Mouse (Mus musculus) left cerebral cortex, adult 6 months (tissue): ENCODE results near the gene Gimap9. TPM values are rescaled to one million over a fixed set of nuclear protein-coding genes. Genes with fewer than 3 reads are reported as not detected.

ENCODE experiments used
- long read RNA-seq, 2 experiments: library from polyadenylated mRNA; unstranded; transcript quantifications; one replicate each; pipeline ENCODE4 v2.0.0; 2019 to 2020
- polyA plus RNA-seq: library from polyadenylated mRNA; unstranded; fragments of <200 nt; fragmentation: Nextera tagmentation; gene quantifications from 2 replicates; pipeline ENCODE4 v1.2.3, GENCODE M21; 2021

Gimap9 gene
- 0.36 and 0.38 TPM in 2 replicates for polyA plus RNA-seq
- long read RNA-seq, experiment 1, partial matches to known transcripts = 0 of 3 reads
- long read RNA-seq, experiment 1, other reads (novel, unspliced or antisense) = 1 of 3 reads
- long read RNA-seq, experiment 2, partial matches to known transcripts = 0 of 1 reads
- long read RNA-seq, experiment 2, other reads (novel, unspliced or antisense) = 0 of 1 reads

GRCm38 (mm10) chr6:48675931-48676859 lies at the start of gene Gimap9:
Gene Gimap9, plus strand, starts transcription at chr6:48676129.

GRCm38 (mm10) chr6:48626464-48626863 lies 49.5 kb upstream of the Gimap9 start, which contains the start of gene AI854703:
Gene AI854703, plus strand, starts transcription at chr6:48626764.

GRCm38 (mm10) chr6:48646995-48647394 lies 28.9 kb upstream of the Gimap9 start, which contains the start of gene Gimap8:
Gene Gimap8, plus strand, starts transcription at chr6:48647234.

DNA sequence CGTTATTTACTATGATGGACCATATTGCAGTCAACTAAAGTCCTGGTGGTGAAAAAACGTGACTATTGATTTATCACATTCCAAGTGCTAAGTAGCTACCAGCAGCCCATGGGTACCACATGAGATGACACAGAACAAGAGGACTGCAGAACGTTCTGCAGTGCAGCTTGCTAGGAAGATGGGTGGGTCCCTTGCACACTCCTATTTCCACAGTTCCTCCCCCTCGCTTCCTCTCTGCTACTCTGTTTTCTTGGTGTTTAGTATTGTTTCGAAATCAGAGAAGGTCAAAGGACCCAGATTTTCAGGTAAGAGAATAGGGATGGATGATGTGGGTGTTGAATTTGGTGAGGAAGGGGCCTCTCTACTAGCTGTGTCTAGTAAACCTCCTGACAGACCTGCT lies 8.4 kb downstream of the Gimap9 start, which contains the start of gene Gimap4:
Gene Gimap4, plus strand, starts transcription at position 231 of the 400 bp plus-strand sequence.

GRCm38 (mm10) chr6:48718455-48718854 lies 42.5 kb downstream of the Gimap9 start, which contains the start of the genes Gm28053 and Gimap7:
Gene Gm28053, plus strand, starts transcription at chr6:48718607.
Gene Gimap7, plus strand, starts transcription at chr6:48718621.

Other genes starting within 250 kb of the Gimap9 start
- 33.6 and 38.8 TPM in 2 replicates for gene Zfp467, start 230.3 kb upstream of the Gimap9 start, polyA plus RNA-seq
- gene Sspo, start 227.9 kb upstream of the Gimap9 start, polyA plus RNA-seq = 0.09 and 0.16 TPM in 2 replicates
- 629 and 681 TPM in 2 replicates for gene Atp6v0e2, start 138.5 kb upstream of the Gimap9 start, polyA plus RNA-seq
- 25.9 and 31.8 TPM in 2 replicates for gene Lrrc61, start 121.3 kb upstream of the Gimap9 start, polyA plus RNA-seq
- 24.4 and 29.4 TPM in 2 replicates for gene Rarres2, start 103.3 kb upstream of the Gimap9 start, polyA plus RNA-seq
- gene Gm45021, start 86.5 kb upstream of the Gimap9 start, polyA plus RNA-seq = not detected in 2 replicates
- gene Repin1, start 82.2 kb upstream of the Gimap9 start, polyA plus RNA-seq = 20.9 and 23.4 TPM in 2 replicates
- gene Gm44965, start 82.2 kb upstream of the Gimap9 start, polyA plus RNA-seq = not detected in 2 replicates
- 5.5 and 8.7 TPM in 2 replicates for gene Zfp775, start 74.1 kb upstream of the Gimap9 start, polyA plus RNA-seq
- gene AI854703, start 49.4 kb upstream of the Gimap9 start, polyA plus RNA-seq = 9.7 and 11.6 TPM in 2 replicates
- gene Gimap8, start 28.9 kb upstream of the Gimap9 start, polyA plus RNA-seq = 0.14 and 0.15 TPM in 2 replicates
- 0.20 and 0.39 TPM in 2 replicates for gene Gimap4, start 8.4 kb downstream of the Gimap9 start, polyA plus RNA-seq
- gene Gimap6, start 32.1 kb downstream of the Gimap9 start, polyA plus RNA-seq = 2.5 and 3.2 TPM in 2 replicates
- 0.59 TPM in 1 of 2 replicates, not detected in the other for gene Gm28053, start 42.5 kb downstream of the Gimap9 start, polyA plus RNA-seq
- gene Gimap7, start 42.5 kb downstream of the Gimap9 start, polyA plus RNA-seq = not detected in 2 replicates
- gene Gimap1, start 62.9 kb downstream of the Gimap9 start, polyA plus RNA-seq = 2.9 and 3.4 TPM in 2 replicates
- gene Gimap5, start 70.1 kb downstream of the Gimap9 start, polyA plus RNA-seq = 0.44 and 0.63 TPM in 2 replicates
- 0.10 TPM in 1 of 2 replicates, not detected in the other for gene Gimap3, start 94.7 kb downstream of the Gimap9 start, polyA plus RNA-seq
- gene Tmem176a, start 164.8 kb downstream of the Gimap9 start, polyA plus RNA-seq = 39.3 and 69.5 TPM in 2 replicates
- gene Tmem176b, start 165.4 kb downstream of the Gimap9 start, polyA plus RNA-seq = 70.9 and 75.1 TPM in 2 replicates
- 0.10 TPM in 1 of 2 replicates, not detected in the other for gene Aoc1, start 196.8 kb downstream of the Gimap9 start, polyA plus RNA-seq